Mouse (Mus musculus): ENCODE results near the gene Cd300e. TPM values are rescaled to one million over a fixed set of nuclear protein-coding genes. Genes with fewer than 3 reads are reported as not detected.

Gene Cd300e
- polyA plus RNA-seq (2017; shearing (Covaris generic)), result under 1 TPM in 1 of 3 experiments, not detected in 2; 0.34 TPM

DNA sequence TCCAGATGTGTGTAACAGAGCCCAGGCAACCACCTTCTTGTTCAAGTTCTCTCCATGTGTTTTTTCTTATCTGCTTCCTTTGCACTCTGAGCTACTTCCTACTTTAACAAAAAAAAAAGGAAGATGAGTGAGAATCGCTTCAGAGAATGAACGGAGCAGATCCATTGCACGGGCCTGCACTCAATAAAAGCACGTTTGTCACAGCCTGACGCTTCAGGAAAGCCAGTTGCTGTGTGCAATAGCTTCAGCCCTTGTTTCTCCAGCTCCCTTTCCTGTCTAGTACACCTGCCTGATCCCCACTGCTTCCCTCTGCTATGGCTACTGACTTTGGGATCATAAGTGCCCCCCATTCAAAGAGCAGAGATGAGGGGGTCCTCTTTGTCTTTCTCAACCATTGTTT lies at the start of gene Cd300e:
Cd300e (minus strand) TSS at position 101 of the 400 bp plus-strand sequence.
- no peak for ATAC-seq

- ATAC-seq, result no peak
Measured at GRCm38 (mm10) chr11:115110271-115110670, 48.3 kb upstream of the Cd300e start.

- ATAC-seq, result no peak
Measured at GRCm38 (mm10) chr11:115108176-115108575, 46.2 kb upstream of the Cd300e start.

- no peak for ATAC-seq
Measured at GRCm38 (mm10) chr11:115107403-115107916, 45.5 kb upstream of the Cd300e start.

- ATAC-seq, result no peak
Measured at GRCm38 (mm10) chr11:115106638-115107037, 44.7 kb upstream of the Cd300e start.

GRCm38 (mm10) chr11:115104769-115105563 lies 43.0 kb upstream of the Cd300e start:
- ATAC-seq, result no peak

- ATAC-seq, result no peak
Measured at GRCm38 (mm10) chr11:115103470-115104413, 41.8 kb upstream of the Cd300e start.

DNA sequence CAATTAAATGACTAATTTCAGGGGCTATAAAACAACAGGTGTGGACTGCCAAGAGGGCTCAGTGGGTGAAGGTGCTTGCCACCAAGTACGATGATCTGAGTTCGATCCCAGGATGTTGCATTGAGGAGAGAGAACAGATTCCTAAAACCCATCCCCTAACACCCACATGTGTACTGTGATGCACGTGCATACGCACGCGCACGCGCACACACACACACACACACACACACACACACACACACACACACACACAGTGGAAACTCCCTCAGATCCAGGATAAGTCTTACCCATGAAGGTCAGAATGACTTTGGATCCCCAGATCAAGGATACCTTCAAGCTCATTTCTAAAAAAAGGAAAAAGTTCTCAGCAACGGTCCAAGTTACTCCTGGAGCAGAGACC lies 40.1 kb upstream of the Cd300e start:
- ATAC-seq, result no peak

- ATAC-seq, result no peak
Measured at GRCm38 (mm10) chr11:115101615-115102051, 39.7 kb upstream of the Cd300e start.

DNA sequence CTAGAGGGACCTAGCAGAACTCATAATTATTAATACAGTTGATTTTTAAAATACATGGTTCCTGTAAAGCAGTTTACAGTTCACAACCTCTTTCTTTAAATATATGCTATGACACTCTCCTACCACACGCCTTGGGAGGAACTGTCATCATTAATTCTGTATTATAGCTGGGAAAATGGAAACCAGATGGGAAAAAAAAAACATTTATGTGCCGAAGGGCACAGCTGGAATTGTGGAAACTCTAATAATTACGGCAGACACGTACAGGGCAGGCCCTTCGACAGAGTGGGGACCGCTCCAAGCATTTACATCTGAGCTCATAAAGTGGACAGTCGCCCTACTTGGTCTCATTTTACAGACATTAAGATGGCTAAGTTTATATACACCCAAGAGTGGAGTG lies 38.8 kb upstream of the Cd300e start:
- ATAC-seq, result no peak

GRCm38 (mm10) chr11:115100032-115100621 lies 38.1 kb upstream of the Cd300e start:
- ATAC-seq, result no peak

DNA sequence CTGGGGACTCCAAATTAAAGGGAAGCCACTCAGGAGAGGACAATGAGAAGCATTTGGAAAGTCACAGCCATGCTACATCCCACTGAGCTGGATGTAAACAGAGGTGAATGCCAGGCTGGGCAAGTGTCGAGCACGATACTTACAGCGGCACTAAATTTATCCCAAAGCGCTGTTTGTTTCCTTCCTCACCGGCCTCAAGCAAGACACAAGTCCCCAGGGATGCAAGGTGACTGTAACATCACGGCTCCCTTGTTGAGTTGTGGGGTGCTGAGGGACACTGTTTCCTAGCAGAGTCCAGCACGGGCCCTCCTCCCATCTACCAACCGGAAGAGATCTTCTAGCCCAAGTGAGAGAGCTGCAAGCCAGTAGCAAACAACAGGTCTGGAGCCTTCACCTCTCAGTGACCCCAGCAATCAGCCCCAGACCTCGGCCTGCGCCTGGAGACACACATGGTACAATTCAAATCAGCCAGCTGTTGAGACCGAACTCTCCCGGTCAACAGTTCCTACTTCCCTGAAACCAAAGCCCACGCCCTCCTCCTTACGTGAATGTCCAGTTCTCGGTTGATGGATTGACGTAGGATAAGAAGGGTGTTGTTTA lies 37.4 kb upstream of the Cd300e start:
- ATAC-seq, result no peak

- no peak for ATAC-seq
Measured at GRCm38 (mm10) chr11:115098203-115098932, 36.4 kb upstream of the Cd300e start.

DNA sequence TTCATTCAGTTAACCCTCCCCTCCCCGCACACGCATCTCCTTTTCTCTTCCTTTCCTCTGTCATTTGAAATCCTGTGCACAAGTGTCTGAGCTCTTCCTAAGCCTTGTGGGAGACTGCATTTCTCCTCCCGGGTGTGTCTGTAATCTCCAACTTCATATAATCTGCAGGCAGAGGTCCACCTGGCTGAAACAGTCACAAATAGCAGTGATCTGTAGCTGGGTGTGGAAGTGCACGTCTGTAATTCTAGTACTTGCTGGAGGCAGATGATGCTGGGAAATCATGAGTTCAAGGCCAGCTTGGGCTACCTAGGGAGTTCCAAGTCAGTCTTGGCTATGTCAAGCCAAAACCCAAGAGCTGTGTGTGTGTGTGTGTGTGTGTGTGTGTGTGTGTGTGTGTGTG lies 30.2 kb upstream of the Cd300e start:
- ATAC-seq, result no peak

DNA sequence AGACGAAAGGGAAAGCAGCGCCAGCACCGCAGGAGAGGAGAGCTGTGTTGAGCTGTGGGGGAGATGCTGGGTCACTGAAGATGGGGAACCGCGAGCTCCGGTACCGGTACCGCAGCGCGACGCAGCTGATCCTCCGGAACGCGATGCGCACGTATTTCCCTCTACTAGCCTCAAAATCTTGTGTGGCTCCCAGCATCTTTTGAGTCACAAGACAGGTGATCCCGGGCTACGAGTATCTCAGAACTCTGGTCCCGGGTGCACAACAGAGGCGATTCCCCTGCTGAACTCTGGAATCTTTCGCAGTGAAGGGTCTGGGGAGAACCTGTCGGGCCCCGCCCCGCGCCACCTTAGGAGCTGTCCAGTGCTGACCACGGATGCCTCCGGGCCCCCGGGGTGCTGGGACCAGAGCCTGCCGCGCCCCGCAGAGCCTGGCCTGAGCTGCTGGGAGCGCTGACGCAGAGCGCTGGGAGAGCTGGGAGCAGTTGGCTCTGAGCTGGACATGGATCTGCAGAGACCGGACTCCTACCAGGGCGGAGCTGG lies 29.5 kb upstream of the Cd300e start, which contains the start of gene Rab37:
Rab37 (plus strand) TSS at position 70 of the 540 bp plus-strand sequence.
- no peak for ATAC-seq

DNA sequence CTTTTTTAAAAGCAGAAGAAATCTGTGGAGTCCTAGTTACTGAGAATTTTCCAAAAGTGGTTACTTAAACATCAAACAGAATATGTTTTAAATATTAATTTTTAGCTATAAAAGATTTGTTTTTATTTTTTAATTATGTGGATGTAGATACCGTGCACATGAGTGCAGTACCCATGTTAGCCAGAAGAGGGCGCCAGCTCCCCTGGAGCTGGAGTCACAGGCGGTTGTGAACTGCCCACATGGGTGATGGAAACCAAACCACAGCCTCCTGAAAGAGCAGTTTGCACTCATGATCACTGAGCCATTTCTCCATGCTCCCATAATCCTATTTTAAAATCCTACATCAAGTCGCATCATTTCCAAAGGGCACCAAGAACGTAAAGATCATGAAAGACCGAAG lies 27.9 kb upstream of the Cd300e start:
- no peak for ATAC-seq

DNA sequence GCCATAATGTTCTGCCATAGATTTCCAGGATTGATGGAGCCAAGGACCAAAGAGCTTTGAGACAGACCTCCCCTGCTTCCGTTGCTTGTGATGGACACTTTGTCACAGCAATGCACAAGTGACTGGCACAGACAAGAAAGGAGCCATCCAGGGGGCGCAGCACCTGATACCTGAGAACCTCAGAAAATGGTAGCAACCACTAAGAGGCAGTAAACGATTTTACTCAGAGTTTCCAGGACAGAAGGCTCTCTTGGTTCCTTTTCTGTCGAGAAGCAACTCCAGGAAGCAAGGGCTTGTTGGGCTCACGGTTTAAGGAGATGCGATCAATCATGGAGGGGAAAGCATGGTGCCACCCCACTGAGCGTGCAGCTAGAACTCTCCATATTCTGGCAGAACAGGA lies 24.2 kb upstream of the Cd300e start:
- no peak for ATAC-seq

- no peak for ATAC-seq
Measured at GRCm38 (mm10) chr11:115085064-115085463, 23.1 kb upstream of the Cd300e start.

DNA sequence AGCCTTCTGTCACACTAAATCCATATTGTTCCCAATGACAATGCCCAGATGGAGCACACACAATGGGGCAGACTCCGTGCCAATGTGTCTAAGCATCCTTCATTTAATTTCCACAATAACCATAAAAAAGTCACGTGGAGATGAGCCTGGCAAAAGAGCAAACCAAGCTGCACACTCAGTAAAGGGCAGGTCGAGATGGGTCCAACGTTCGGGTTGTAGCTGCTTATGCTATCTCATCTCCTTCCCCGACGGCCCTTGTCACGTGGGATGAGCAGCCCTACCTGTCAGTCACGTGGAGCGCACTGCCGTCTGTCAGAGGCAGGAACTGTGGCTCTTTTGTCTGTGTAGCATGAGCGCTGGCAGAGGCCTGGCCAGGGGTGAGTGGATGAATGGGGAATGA lies 22.6 kb upstream of the Cd300e start:
- ATAC-seq, result no peak

DNA sequence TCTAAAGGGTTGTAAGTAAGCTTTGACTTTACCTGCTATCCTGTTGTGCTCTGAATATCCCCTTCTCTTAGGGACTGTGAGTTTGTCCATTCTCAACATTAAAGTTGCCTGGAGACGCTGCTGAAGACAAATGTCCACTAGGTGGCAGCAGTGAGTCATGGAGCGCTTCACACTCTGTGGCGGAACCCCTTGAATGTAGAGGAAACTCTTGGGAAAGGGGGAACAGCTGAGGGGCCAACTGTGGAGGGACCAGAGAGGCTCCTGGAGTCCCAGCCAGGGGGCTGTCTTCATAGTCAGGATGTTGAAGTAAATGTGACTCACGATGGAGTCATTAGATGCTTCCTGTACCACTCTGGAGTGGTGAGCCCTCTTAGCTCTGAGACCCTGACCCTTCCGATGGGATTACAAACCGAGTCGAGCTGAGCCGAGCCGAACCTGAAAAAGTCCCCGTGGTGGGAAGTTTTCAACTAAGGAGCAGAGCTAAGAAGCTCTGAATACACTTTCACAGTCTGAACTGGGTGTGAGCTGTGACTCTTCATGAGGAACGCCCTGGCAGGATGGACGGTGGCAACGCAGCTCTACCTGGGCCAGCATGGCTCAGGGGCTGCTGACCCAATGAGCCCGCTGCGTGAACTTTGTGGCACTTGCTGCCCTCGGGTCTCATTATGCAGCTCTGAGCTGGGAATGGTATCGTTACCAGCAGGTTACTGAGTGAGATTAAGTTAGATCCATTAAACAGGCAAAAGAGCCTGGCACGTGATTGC lies 21.6 kb upstream of the Cd300e start:
- peak; percentile 52 for ATAC-seq
